Mouse (Mus musculus): ENCODE measurements around the gene Cyth1. TPM values are rescaled to one million over a fixed set of nuclear protein-coding genes. Genes with fewer than 3 reads are reported as not detected.

The Cyth1 gene
- total and polyA plus RNA-seq, 3 experiments: 49.7 to 108 (median 79.7) TPM

- Histone ChIP-seq H3K27ac (ENCODE audit: insufficient read depth, low read depth) (no peak overlapping the region), H3K36me3 (replicated peaks in 1 of 2; ENCODE audit: control insufficient read depth in 1 of 2, insufficient read depth in 1 of 2, low read length in 1 of 2) (no peaks in the 10 kb centered on the region), H3K4me3 (replicated peaks in 1 of 3; ENCODE audit: low read depth in 2 of 3, low read length in 2 of 3, poor library complexity in 1 of 3) (no peak overlapping the region), H3K9me3 (replicated peaks; ENCODE audit: low read length) (no peaks in the 10 kb centered on the region), H3K4me2 (ENCODE audit: insufficient read depth, low read depth, poor library complexity, severe bottlenecking) (no peak overlapping the region), H3K4me1 (ENCODE audit: control insufficient read depth in 1 of 2, insufficient read depth in 2 of 2) (peaks cover 14 to 22% of the 10 kb centered on the region in 2 experiments), H3K9ac (ENCODE audit: insufficient read depth, low read depth) (no peak overlapping the region), H3K27me3 (replicated peaks) (peaks cover 51% of the 10 kb centered on the region), H3K79me2 (replicated peaks; ENCODE audit: control insufficient read depth, extremely low read depth, insufficient read depth, poor library complexity, severe bottlenecking) (no peaks in the 10 kb centered on the region)
- dilution Hi-C loops (cut with MboI; ENCODE audit: extremely low pct_ligation_motif_present, extremely low pct_unique_long_range_greater_than_20kb, low sequenced_read_pairs) (no loop called here), in situ Hi-C loops (cut with MboI; ENCODE audit: low pct_ligation_motif_present, low pct_unique_long_range_greater_than_20kb, low sequenced_read_pairs) (no loop called here)
- no peak for TF ChIP-seq ZC3H11A (IDR thresholded peaks at IDR 0.05; ENCODE audit: low read depth, low read length)
- no peak for TF ChIP-seq GABPA (IDR thresholded peaks at IDR 0.05; ENCODE audit: insufficient replicate concordance, low read depth, low read length)
- TF ChIP-seq IRF4 (IDR thresholded peaks at IDR 0.05; ENCODE audit: low read depth, low read length): no peak
- no peak for TF ChIP-seq USF1 (IDR thresholded peaks at IDR 0.05; ENCODE audit: low read depth, low read length)
- no peak for TF ChIP-seq JUN (IDR thresholded peaks at IDR 0.05; ENCODE audit: insufficient read depth, low read depth, low read length)
- TF ChIP-seq SIN3A (IDR thresholded peaks at IDR 0.05; ENCODE audit: low read length): no peak
- no peak for TF ChIP-seq CTCF (conservative IDR thresholded peaks at IDR 0.05 in 1 of 2, IDR thresholded peaks at IDR 0.05 in 1 of 2; ENCODE audit: low read depth in 2 of 2, low read length in 2 of 2)
- no peak for TF ChIP-seq RCOR1 (conservative IDR thresholded peaks at IDR 0.05; ENCODE audit: low read depth, low read length)
- no peak for TF ChIP-seq PAX5 (IDR thresholded peaks at IDR 0.05; ENCODE audit: low read length)
- no peak for TF ChIP-seq ZMIZ1 (IDR thresholded peaks at IDR 0.05; ENCODE audit: low read depth, low read length)
- no peak for TF ChIP-seq UBTF (IDR thresholded peaks at IDR 0.05; ENCODE audit: low read depth, low read length)
- TF ChIP-seq CHD2 (IDR thresholded peaks at IDR 0.05; ENCODE audit: low read length): no peak
- TF ChIP-seq ELF1 (IDR thresholded peaks at IDR 0.05; ENCODE audit: low read depth, low read length): no peak
- no peak for DNase-seq (ENCODE audit: extremely low read depth)
Observed at GRCm38 (mm10) chr11:118113516-118114205, 134.7 kb downstream of the Cyth1 start.

GRCm38 (mm10) chr11:118104001-118104400 is 144.4 kb downstream of the Cyth1 start:
- peak; percentile 94 for DNase-seq (ENCODE audit: extremely low read depth)
- dilution Hi-C loops (cut with MboI; ENCODE audit: extremely low pct_ligation_motif_present, extremely low pct_unique_long_range_greater_than_20kb, low sequenced_read_pairs) (no loop called here), in situ Hi-C loops (cut with MboI; ENCODE audit: low pct_ligation_motif_present, low pct_unique_long_range_greater_than_20kb, low sequenced_read_pairs) (no loop called here)
- Histone ChIP-seq H3K4me1 (ENCODE audit: control insufficient read depth in 1 of 2, insufficient read depth in 2 of 2) (peaks cover 5 to 22% of the 10 kb centered on the region in 2 experiments; a peak in 3 of 4 replicates), H3K4me2 (ENCODE audit: insufficient read depth, low read depth, poor library complexity, severe bottlenecking) (no peak overlapping the region), H3K79me2 (replicated peaks; ENCODE audit: control insufficient read depth, extremely low read depth, insufficient read depth, poor library complexity, severe bottlenecking) (no peaks in the 10 kb centered on the region), H3K27me3 (replicated peaks) (peaks cover 62% of the 10 kb centered on the region), H3K4me3 (replicated peaks in 1 of 3; ENCODE audit: low read depth in 2 of 3, low read length in 2 of 3, poor library complexity in 1 of 3) (no peak overlapping the region), H3K27ac (ENCODE audit: insufficient read depth, low read depth) (no peak overlapping the region), H3K36me3 (replicated peaks in 1 of 2; ENCODE audit: control insufficient read depth in 1 of 2, insufficient read depth in 1 of 2, low read length in 1 of 2) (no peaks in the 10 kb centered on the region), H3K9me3 (replicated peaks; ENCODE audit: low read length) (no peaks in the 10 kb centered on the region), H3K9ac (ENCODE audit: insufficient read depth, low read depth) (no peak overlapping the region)
- TF ChIP-seq ZKSCAN1 (IDR thresholded peaks at IDR 0.05; ENCODE audit: borderline replicate concordance, low read depth, low read length): no peak
- peak; percentile 84 for TF ChIP-seq RAD21 (IDR thresholded peaks at IDR 0.05; ENCODE audit: low read depth, low read length)
- no peak for TF ChIP-seq POLR2AphosphoS2 (IDR thresholded peaks at IDR 0.05; ENCODE audit: low read depth, low read length)
- peak; percentile 48; the same call in 1 of the 2 replicates for TF ChIP-seq ELF1 (IDR thresholded peaks at IDR 0.05; ENCODE audit: low read depth, low read length)
- peak; percentile 73; the same call in 1 of the 2 replicates for TF ChIP-seq IRF4 (IDR thresholded peaks at IDR 0.05; ENCODE audit: low read depth, low read length)
- no peak; the same call in 1 of the 2 replicates for TF ChIP-seq ETS1 (conservative IDR thresholded peaks at IDR 0.05; ENCODE audit: low read depth, low read length)
- TF ChIP-seq RCOR1 (conservative IDR thresholded peaks at IDR 0.05; ENCODE audit: low read depth, low read length): 0 out of 2 replicates have a peak, but pooled peaks have one; percentile 25
- no peak for TF ChIP-seq GABPA (IDR thresholded peaks at IDR 0.05; ENCODE audit: insufficient replicate concordance, low read depth, low read length)
- TF ChIP-seq CTCF (conservative IDR thresholded peaks at IDR 0.05 in 1 of 2, IDR thresholded peaks at IDR 0.05 in 1 of 2; ENCODE audit: low read depth in 2 of 2, low read length in 2 of 2): peak; percentile 97 to 99
- TF ChIP-seq MAX (IDR thresholded peaks at IDR 0.05; ENCODE audit: low read length): peak; percentile 95
- TF ChIP-seq NELFE (IDR thresholded peaks at IDR 0.05; ENCODE audit: low read depth, low read length): peak; percentile 92; the same call in 1 of the 2 replicates
- TF ChIP-seq TCF12 (IDR thresholded peaks at IDR 0.05; ENCODE audit: low read depth, low read length): peak; percentile 44; the same call in 1 of the 2 replicates
- TF ChIP-seq NRF1 (IDR thresholded peaks at IDR 0.05; ENCODE audit: low read depth, low read length): no peak
- TF ChIP-seq JUN (IDR thresholded peaks at IDR 0.05; ENCODE audit: insufficient read depth, low read depth, low read length): no peak
- TF ChIP-seq ZC3H11A (IDR thresholded peaks at IDR 0.05; ENCODE audit: low read depth, low read length): peak; percentile 78
- TF ChIP-seq CHD1 (IDR thresholded peaks at IDR 0.05; ENCODE audit: low read depth, low read length): no peak
- no peak for TF ChIP-seq USF1 (IDR thresholded peaks at IDR 0.05; ENCODE audit: low read depth, low read length)
- no peak for TF ChIP-seq TBP (conservative IDR thresholded peaks at IDR 0.05; ENCODE audit: low read depth, low read length)
- no peak for TF ChIP-seq UBTF (IDR thresholded peaks at IDR 0.05; ENCODE audit: low read depth, low read length)
- TF ChIP-seq EP300 (IDR thresholded peaks at IDR 0.05; ENCODE audit: low read length): no peak
- TF ChIP-seq MAFK (IDR thresholded peaks at IDR 0.05; ENCODE audit: insufficient replicate concordance, low read length): no peak
- TF ChIP-seq CHD2 (IDR thresholded peaks at IDR 0.05; ENCODE audit: low read length): no peak
- 0 out of 2 replicates have a peak, but pooled peaks have one; percentile 31 for TF ChIP-seq ZMIZ1 (IDR thresholded peaks at IDR 0.05; ENCODE audit: low read depth, low read length)
- TF ChIP-seq E2F4 (IDR thresholded peaks at IDR 0.05; ENCODE audit: insufficient replicate concordance, low read depth, low read length): 0 out of 2 replicates have a peak, but pooled peaks have one; percentile 35
- TF ChIP-seq SMC3 (IDR thresholded peaks at IDR 0.05; ENCODE audit: low read depth, low read length): peak; percentile 98
- TF ChIP-seq USF2 (conservative IDR thresholded peaks at IDR 0.05; ENCODE audit: low read depth, low read length): no peak
